Mouse (Mus musculus) megakaryocyte progenitor cell, adult 5-6 weeks (primary cell): ENCODE measurements around the gene Il6ra. TPM values are rescaled to one million over a fixed set of nuclear protein-coding genes. Genes with fewer than 3 reads are reported as not detected.
"Not testable (repeated sequence)": the region's sequence is repeated elsewhere in the genome, so short reads cannot be mapped to it uniquely, and the experiment has no call there.

ENCODE experiments used
- ATAC-seq: replicated peaks from 2 replicates; pipeline ENCODE4 v1.8.0; 2016; ENCODE audit warnings: mild to moderate bottlenecking, moderate TSS enrichment, inconsistent platforms; ENCODE audit not compliant: poor library complexity
- total RNA-seq, 2 experiments: library from RNA; stranded (forward) in 1 of 2; stranded (reverse) in 1 of 2; fragments of 157-497, 149-512 nt in 1 of 2; fragments of 200-1000 nt in 1 of 2; gene quantifications; 2 replicates each; pipeline versions ENCODE4 v1.2.3 to v1.2.4; 2015 to 2017

Gene Il6ra
- total RNA-seq, 2 experiments from 2014 or later = 15.5 to 39.5 TPM

DNA sequence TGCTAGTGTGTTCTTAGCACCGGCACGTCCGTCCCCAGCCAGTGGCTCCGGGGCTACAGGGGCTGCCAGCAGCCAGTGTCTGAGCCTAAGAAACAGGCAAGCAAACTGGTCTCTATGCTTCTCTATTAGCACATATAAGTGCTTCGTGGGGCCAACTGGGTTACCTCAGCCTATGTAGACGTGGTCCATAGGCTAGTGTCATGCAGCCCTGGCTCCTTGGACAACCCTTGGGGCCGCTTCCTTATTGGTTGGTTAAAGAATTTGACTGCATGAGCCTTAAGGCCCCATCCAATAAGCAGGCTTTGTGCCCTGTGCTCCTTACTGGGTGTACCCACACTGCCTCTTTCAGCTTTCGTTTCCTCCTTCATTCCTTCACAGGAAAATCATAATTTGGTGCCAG, 37.2 kb downstream of the Il6ra start:
- ATAC-seq = no peak

DNA sequence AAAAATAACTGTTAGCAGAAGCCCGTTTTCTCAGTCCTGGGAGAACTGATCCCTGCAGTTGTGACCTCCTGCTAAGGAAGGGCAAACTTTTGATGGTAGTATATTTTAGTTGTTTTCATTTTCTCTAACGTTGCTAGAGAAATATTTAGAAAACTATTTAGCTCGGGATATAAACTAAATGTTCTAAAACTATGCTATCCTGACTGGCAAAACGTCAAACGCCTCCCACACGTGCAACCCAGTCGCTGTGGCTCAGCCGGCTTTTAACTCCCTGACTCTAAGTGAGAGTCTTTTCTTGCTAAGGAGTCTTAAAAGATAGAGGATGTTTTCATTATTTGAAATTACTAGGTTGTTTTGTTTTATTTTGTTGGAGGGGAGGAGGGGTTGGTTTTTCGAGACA, 38.0 kb downstream of the Il6ra start:
- ATAC-seq = no peak

DNA sequence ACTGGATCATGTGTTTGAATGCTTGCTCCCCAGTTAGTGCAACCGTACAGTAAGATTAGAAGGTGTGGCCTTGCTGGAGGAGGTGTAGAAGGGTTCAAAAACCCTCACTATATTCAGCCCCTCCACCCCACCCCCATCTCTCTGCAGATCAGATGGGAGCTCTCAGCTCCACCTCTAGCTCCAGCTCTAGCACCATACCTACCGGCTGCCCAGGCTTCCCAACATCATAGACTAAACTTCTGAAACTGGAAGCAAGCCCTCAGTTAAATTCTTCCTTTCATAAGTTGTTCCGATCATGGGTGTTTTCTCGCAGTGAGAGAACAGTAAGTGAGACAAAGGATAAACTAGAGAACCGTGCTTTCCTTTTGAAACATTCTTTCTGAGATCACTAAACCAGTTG, 38.9 kb downstream of the Il6ra start:
- no peak for ATAC-seq

DNA sequence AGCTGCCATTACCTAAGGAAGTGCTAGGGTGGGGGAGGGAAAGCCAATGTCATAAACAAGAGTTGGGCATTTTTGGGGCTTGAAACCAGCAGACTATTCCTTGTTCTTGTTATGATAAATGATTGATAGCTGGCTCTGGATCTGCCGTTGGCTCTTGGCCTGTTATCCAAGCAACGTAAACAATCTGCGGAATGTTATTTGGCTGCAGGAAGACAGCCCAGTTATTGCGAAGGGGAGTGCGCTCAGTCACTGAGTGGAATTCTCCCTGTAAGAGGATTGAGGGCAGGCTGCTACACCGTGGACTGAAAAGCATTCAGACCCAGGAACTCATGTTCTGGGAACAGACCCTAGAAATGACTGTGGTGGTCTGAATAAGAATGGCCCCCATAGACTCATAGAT, 40.3 kb downstream of the Il6ra start:
- ATAC-seq = no peak

DNA sequence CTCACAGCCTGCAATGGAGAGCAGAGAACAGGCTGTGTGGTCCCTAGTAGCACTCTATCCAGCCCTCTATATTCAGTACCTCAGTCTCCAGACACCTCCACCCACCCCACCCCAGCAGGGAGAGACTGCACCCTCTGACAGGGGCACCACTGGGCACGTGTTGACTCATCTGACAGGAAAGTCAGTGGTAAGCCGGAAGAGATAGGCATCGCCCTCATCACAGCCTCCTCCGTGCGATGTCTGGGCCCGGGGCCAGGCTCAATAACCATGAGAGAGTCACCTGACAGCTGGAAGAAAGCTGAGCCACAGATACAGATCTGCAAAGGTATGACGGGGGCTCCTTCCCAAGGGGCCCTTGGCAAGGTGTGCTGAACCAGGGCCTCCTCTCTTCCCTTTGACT, 40.8 kb downstream of the Il6ra start:
- peak; percentile 54 for ATAC-seq

DNA sequence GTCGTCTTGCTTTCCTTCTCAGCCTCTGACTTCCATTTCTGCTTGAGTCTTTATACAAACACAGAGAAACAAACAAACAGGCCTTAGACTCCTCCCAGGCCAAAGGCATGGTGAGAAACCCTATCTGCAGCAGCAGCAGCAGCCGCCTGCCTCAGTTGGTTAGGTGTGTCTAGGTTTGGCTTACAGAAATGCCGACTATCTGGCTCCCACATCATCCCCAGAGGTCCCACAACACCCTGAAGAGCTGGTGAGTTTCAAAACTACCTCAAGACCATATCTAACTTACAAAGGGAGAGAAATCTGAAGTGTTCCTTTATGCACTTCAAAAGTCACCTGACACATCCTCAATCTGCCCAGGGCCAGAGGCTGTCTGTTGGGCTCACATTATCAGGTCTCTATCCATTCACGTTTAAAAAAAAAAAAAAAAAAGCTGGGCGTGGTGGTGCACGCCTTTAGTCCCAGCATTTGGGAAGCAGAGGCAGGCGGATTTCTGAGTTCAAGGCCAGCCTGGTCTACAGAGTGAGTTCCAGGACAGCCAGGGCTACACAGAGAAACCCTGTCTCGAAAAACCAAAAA, 41.6 kb downstream of the Il6ra start:
- ATAC-seq = peak; percentile 70

DNA sequence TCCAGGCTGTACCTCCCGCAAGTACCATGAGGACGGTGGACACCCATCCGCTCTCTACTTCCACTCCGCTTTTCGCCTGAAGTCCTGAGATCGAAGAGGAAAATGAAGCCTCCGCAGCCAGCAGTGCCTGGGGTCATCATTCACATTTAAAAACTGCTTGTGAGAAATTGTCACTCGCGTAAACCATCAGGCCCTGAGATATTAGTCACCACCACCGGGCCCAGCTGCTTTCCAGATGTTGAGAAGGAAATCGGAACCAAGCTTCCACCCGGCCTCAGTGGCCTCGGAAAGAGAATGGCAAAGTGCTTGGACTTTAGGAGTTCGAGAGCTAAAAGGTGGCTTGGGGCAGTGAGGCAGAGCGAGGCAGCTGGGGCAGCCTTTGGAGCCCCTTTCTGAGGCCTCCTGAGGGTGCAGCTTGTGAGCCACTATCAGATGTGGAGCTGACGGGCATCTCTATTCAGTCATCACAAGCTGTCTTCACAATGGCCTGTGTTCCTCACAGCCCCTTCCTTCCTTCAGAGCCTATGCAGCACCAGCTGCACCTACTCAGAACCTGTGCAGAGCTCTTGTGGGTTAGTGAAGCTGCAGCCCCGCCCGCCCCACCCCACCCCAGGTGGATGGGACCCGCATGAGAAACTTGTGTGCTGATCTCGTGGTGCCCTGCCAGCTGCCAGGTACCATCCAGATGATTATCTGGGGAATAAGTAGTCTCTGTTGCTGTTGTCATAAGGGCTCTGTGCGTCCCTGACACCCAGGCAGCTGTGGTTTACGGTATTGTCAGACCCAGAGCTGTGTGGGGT, 42.3 kb downstream of the Il6ra start:
- peak; percentile 15; the same call in 1 of the 2 replicates for ATAC-seq

DNA sequence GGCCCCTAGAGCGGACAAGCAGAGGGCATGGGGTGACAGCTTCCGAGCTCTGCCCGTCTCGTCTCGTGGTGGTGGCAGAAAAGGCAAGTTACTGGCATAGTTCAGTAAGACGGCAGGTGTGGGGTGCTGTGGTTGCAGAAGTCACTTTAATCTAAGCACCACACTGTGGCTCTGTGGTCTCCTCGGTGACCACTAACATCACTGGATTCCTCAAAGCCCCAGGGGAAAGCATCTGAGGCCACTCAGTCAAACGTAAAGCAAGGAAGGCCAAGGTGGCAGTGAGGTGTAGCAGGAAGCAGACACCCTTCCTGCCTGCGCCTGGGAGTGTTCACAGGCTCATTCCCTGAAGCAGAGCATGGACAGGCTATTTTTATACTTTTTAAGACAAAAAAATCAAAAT, 43.4 kb downstream of the Il6ra start:
- ATAC-seq = peak; percentile 42

DNA sequence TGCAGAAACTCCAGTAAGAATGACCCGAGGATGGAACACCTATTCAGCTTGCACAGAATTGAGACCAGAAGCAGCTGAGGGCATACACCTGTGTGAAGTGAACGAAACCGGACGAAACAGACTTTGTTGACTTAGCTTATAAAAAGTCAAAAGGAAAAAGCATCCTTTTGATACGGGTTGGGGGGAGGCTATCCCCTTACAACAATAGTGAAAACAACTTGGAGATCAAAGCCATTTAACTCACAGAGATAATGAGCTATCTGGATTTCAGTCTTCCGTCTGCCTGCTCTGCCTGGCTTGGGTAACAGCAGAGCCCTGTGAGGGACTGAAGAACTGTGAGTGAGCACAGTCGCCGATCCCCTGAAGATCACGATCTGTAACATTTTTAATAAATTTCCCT, 44.0 kb downstream of the Il6ra start:
- no peak for ATAC-seq

DNA sequence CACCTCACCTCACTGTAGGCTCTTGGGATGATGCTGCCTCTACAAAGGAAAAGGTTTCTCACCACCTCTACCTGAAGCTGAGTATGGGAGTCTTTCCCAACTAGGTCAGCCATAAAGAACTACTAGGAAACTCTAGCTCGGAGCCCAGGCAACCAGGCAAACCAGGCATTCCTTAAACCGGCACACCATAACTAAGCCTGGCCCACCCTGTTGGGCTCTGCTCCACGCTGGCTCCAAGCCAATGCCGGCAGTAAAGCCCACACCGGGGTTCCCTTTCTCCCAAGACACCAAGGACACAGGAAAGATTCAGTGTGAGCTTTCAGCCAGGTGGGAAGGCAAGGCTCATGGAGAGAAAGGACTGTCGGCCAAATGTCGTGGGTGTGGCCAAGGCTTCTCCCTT, 44.6 kb downstream of the Il6ra start:
- no peak for ATAC-seq

DNA sequence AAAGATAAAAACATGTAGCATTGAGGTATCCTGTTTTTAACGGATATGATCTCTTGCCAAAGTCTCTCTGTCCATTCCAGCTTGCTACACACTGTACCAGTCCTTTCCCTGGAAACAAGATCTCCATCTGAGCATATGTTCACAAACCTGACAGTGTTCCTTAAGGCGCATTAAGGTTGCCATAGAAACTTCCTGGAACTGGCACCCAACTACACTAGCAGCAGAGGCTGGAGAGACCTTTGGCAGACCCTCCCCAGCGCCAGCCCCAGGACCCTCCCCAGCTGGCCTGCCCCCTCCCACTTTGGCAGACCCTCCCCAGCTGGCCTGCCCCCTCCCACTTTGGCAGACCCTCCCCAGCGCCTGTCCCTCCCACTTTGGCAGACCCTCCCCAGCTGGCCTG, 45.3 kb downstream of the Il6ra start:
- ATAC-seq = no peak

DNA sequence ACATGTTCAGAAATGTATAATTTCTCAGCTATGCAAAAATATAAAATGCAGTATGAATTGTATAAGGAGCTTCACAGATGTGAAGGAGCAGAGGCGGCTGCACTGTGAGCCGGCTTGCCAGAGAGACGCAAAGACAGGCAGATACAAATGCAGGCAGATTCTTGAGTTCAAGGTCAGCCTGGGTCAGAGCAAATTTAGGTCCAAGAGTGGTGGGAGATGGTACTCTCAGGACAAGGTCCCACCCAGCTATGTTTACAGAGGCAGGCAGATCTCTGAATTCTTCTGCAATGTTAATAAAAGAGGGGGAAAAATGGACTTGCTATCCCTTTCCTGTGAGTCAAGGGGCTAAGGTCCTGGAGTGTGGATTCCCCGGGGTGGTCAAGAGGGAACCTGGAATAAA, 47.2 kb downstream of the Il6ra start:
- no peak for ATAC-seq

DNA sequence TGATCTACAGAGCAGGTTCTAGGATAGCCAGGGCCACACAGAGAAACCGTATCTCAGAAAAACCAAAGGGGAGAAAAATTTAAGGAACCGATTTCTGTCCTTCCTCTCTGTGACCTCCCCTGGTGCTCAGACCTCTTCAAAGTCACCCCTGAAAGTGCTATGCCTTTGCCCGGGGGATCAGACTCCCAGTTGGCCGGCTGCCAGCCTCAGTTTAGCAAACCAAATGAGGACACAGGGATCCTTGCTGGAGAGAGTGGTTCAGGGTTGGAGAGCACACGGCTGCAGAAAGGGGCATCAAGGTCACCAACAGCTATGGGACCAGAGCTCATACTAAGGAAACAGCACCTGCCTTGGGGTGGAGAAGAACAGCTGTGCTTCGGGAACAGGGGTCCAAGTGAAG, 48.0 kb downstream of the Il6ra start:
- no peak for ATAC-seq

DNA sequence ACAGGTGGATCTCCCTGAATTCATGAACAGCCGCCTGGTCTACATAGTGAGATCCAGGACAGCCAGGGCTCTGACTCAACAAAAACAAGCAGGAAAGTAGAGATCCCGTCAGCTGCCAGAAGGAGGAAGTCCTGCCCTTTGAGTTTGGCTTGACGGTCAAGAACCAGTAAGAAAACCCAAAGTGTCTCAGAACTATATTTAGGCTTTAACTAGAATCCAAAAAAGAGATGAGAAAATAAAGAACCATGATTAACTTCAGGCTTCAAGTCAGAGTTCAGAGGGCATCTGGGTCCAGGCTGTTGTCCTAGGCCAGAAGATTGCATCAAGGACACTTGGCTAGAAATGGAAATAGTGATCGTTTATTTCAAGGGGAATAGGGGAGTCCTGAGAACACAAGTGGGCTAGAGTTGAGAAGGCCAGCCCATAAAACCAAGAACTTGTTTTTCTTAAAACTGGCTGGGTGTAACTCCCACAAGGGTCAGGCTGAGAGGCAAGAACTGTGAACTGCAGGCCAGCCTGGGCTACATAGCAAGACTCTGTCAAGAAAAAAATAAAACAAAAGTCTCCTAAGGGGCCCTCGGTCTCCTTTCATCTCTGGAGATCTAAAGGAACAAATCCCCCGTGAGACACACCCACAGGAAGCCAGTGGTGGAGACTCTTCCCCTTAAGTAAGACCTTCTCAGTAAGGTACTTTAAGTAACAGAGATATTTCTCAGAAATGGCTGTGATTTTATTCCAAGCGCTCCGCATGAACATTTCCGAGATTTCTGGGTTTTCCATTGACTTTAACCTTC, 49.1 kb downstream of the Il6ra start:
- ATAC-seq = peak; percentile 49; the same call in 1 of the 2 replicates

DNA sequence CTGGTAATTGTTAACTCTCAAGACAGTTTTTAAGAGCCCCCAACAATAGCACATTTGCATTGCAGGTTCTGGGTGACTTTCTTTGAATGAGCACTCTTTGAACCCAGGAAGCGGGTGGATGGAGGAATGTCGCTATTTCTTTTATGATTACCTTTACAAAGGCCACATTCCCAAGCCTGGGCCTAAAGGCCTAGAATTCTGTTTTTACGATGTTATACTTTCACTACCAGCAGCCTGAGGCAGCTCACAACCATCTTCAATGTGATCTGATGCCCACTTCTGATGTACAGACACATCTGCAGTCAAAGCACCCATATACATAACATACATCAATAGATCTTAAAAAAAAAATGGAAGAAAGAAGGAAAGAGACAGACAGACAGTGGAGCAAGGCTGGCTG, 49.7 kb downstream of the Il6ra start:
- not testable (repeated sequence) for ATAC-seq

DNA sequence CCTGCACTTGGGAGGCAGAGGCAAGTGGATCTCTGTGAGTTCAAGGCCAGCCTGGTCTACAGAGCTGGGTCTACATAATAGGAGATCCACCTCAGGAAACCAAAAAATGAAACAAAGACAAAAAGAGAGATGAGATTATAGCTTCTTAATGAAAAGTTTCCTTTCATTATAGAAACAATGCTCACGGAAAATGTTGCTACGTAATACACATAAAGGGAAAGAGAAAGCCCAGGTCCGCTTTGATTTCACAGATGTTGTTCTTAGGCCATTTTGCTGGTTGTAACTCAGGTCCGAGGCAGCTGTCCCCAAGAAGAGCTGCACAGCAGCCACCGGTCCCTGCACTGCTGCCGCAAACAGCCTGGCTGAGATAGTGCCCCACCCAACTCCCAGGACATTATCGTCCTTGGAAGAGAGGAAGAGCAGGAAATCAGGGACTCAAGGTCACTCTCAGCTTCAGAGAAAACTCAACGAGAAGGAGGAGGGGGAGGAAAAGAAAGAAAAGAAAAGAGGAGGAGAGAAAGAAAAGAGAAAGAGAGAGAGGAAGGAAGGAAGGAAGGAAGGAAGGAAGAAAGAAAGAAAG, 50.7 kb downstream of the Il6ra start:
- ATAC-seq = no peak

DNA sequence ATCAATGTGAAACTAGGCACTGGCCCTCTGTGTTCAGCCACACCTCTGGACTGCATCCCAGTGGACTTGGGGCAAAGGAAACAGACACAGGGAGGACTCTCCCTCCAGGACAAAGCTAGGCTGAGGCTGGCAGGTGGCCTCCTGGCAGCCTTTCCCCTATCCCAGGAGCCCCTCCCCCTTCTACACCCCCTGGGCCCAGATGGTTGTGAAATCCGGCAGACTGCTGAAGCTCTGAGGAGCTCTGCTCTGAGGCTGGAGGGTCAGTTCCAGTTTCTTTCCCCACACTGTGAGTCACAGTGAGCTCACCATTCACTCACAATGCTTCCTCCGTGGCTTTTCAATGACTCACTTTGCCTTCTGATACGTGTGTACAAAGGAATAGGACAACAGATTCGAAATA, 51.9 kb downstream of the Il6ra start:
- peak; percentile 90 for ATAC-seq

DNA sequence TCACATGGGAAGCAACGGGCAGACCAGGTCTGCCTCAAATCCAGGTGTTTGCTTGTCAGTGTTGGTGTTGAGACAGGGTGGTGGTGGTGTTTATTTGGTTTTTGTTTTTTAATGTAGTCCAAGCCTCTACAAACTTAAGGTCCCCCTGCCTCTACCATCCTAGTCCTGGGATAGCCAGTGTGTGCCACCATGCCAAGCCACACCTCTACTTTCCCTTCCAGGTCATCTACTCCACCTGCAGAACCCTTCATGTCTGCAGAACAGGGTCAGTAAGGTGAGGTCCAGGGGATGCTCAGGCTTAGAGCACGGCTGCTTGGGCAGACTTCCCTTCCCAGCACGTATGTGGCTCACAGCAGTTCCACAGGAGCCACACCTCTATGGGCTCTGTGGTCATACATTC, 52.7 kb downstream of the Il6ra start:
- ATAC-seq = no peak

DNA sequence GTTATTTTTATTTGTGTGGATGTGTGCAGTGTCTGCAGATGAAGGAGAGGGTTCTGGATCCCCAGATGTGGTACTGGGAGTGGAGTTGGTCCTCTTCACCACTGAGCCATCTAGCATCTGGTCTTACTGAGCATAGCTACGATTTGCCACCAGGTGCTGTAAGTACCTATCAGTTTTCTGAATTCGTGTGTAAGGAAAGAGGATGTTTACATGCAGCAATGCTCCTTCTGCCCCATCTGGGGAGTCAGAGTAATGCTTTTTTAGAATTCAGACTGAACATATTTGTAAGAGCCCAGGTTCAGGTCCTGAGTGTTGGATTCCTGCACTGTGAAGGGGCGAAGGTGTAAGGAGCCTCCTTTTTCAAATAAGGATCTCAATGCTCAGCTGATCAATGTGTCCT, 53.1 kb downstream of the Il6ra start:
- ATAC-seq = no peak

DNA sequence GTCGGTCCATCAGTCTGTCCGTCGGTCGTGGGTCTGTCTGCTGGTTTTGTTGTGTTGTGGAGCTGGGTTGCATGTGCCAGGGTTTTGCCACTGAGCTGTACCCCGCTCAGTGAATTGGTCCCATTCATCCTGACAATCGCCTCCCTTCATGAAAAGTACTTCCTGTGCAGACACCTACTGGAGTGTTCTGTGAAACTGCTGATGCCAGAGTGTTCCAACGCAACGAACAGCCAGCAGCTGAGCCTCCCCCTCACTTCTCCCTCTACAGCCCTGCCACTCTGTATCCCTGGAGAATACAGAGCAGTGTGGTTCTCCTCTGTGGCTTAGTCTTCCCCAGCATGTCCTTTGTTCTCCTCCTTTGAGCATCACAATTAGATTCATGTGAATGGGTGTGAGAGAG, 54.1 kb downstream of the Il6ra start:
- ATAC-seq = no peak

DNA sequence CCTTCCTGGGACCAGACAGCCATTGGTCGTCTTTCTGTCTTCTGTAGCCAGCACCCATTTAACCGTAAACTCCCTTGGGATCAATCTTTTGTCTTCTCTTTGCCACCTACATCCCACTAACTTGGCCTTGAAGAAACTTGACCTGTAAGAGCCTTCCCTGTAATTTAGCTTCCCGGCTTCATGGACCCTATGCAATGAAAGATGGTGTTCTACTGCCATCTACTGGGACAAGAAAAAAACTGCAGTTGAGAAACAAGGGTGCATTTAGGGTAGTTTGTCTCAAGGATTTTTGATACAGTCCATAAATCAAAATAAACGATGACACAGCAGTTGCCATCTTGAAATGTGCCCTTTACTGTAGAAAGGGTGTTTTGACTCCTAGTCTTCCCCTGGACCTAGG, 54.9 kb downstream of the Il6ra start:
- ATAC-seq = peak; percentile 66

DNA sequence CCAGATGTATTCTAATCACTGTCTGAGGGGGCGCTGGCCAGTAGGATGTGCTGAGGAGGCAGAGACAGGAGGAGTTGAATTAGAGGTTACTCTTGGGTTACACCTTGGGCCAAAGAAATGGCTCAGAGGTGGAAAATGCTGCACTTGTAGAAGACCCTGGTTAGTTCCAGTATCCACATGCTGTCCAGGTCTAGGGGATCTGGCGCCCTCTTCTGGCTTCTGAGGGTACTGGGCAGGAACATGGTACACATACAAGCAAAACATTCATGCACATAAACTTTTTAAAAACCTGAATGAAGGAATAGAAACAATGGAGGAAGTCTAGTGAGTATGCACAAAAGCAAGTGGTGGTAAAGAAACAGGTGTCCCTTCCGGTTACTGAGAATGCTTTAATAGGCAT, 55.6 kb downstream of the Il6ra start:
- 0 out of 2 replicates have a peak, but pooled peaks have one; percentile 35 for ATAC-seq
